In the genomic region with DNA sequence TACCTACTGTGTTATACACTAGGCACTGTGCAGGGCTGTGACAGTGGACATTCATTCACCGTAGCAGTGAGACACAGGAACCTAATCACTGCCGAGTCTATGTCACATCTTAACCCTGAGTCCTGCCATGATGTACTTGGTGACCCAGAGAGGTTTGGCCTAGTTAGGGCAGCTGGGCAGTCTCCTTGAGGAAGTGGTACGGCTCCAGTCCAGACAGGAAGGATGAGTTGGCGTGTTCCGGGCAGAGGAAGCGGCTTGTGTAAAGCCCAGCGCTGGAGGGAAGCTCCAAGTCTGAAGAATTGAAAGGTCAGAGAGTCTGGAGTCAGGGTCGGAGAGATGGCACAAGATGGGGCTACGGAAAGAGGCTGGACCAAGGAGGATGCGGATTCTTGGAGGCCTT, we compare ENCODE assay signal across 10 mouse cellular contexts.
DNase-seq lines count a peak whose midpoint lies in the region; ATAC-seq and TF ChIP-seq lines count a peak whose summit lies in the region.
"Had no signal": no experiment of that assay in that cellular context is flagged by ENCODE, and none has a peak within 500 bp of the region (broad histone marks: within the 10 kb centered on the region; RNA-seq: fewer than 3 reads in every experiment).

No protein-coding gene starts in this region.

- no peak overlapping the region for H3K4me3 ChIP-seq in kidney, adult 2 months (ENCODE audit: insufficient read depth, low read depth, low read length)
- H3K4me3 ChIP-seq in lung, embryonic 15.5 days, result no peak overlapping the region
- no peak overlapping the region for H3K4me3 ChIP-seq in stomach, postnatal 0 days (ENCODE audit: low read depth, low read length)
- no peak overlapping the region for H3K4me3 ChIP-seq in hindbrain, embryonic 16.5 days (ENCODE audit: low read length)
- H3K4me3 ChIP-seq: hindbrain, embryonic 12.5 days; midbrain, embryonic 15.5 days had no signal

- DNase-seq in kidney, adult 2 months, result peak; percentile 46
- no peak for DNase-seq in kidney, adult 8-10 months
- peak; percentile 58 to 67 for DNase-seq in right cerebral cortex, postnatal 10 days (ENCODE audit: low spot score in 2 of 2)
- no peak for DNase-seq in right cerebral cortex, adult 2 months (ENCODE audit: low spot score in 2 of 2)
- DNase-seq in stomach, postnatal 0 days (ENCODE audit: low spot score), result no peak

- no peaks in the 10 kb centered on the region for H3K9me3 ChIP-seq in lung, embryonic 15.5 days
- H3K9me3 ChIP-seq in stomach, postnatal 0 days (ENCODE audit: control insufficient read depth, low read length), result no peaks in the 10 kb centered on the region
- H3K9me3 ChIP-seq in hindbrain, embryonic 16.5 days (ENCODE audit: control insufficient read depth, low read length), result no peaks in the 10 kb centered on the region
- H3K9me3 ChIP-seq: hindbrain, embryonic 12.5 days; midbrain, embryonic 15.5 days had no signal

- peak; percentile 28; the same call in 1 of the 2 replicates for ATAC-seq in lung, embryonic 15.5 days (ENCODE audit: borderline replicate concordance, extremely low read depth, low FRiP score, low TSS enrichment)
- 0 out of 2 replicates have a peak, but pooled peaks have one; percentile 15 for ATAC-seq in stomach, postnatal 0 days (ENCODE audit: low FRiP score, low TSS enrichment)
- ATAC-seq in hindbrain, embryonic 16.5 days, result no peak
- ATAC-seq in erythroid progenitor cell, adult 5-6 weeks (replicated peaks; ENCODE audit: low FRiP score, poor library complexity, severe bottlenecking), result no peak
- ATAC-seq: midbrain, embryonic 15.5 days had no signal

- TF ChIP-seq POLR2A in kidney, adult 2 months (IDR thresholded peaks at IDR 0.05; ENCODE audit: low read depth, low read length), result no peak

- no peak for TF ChIP-seq EP300 in stomach, postnatal 0 days (optimal IDR thresholded peaks at IDR 0.05)

- WGBS in kidney, adult 2 months, result 77% methylated on average over 10 of the region's 10 CpGs
- WGBS in lung, embryonic 15.5 days, result 74% methylated on average over 10 of the region's 10 CpGs
- WGBS in stomach, postnatal 0 days, result 81% methylated on average over 10 of the region's 10 CpGs
- 79% methylated on average over 10 of the region's 10 CpGs for WGBS in hindbrain, embryonic 16.5 days

- no peaks in the 10 kb centered on the region for H3K27me3 ChIP-seq in kidney, adult 2 months (replicated peaks; ENCODE audit: control insufficient read depth, insufficient read depth, low read length)
- H3K27me3 ChIP-seq in lung, embryonic 15.5 days, result no peaks in the 10 kb centered on the region
- no peaks in the 10 kb centered on the region for H3K27me3 ChIP-seq in stomach, postnatal 0 days (ENCODE audit: control insufficient read depth, insufficient read depth, low read length)
- no peaks in the 10 kb centered on the region for H3K27me3 ChIP-seq in hindbrain, embryonic 16.5 days (replicated peaks; ENCODE audit: control insufficient read depth, insufficient read depth, low read length)
- H3K27me3 ChIP-seq: hindbrain, embryonic 12.5 days; midbrain, embryonic 15.5 days had no signal

- H3K36me3 ChIP-seq in kidney, adult 2 months (ENCODE audit: control insufficient read depth, insufficient read depth, low read length), result no peaks in the 10 kb centered on the region
- H3K36me3 ChIP-seq in lung, embryonic 15.5 days, result no peaks in the 10 kb centered on the region
- H3K36me3 ChIP-seq in stomach, postnatal 0 days (ENCODE audit: control insufficient read depth, insufficient read depth, low read length), result no peaks in the 10 kb centered on the region
- no peaks in the 10 kb centered on the region for H3K36me3 ChIP-seq in hindbrain, embryonic 16.5 days (ENCODE audit: control insufficient read depth, insufficient read depth, low read length)
- H3K36me3 ChIP-seq: hindbrain, embryonic 12.5 days; midbrain, embryonic 15.5 days had no signal

- H3K27ac ChIP-seq in kidney, adult 2 months (ENCODE audit: insufficient read depth, low read depth, low read length), result no peak overlapping the region
- no peak overlapping the region for H3K27ac ChIP-seq in lung, embryonic 15.5 days
- no peak overlapping the region; the same call in 1 of the 2 replicates for H3K27ac ChIP-seq in stomach, postnatal 0 days (replicated peaks)
- no peak overlapping the region for H3K27ac ChIP-seq in hindbrain, embryonic 16.5 days (ENCODE audit: low read depth, low read length)
- H3K27ac ChIP-seq: hindbrain, embryonic 12.5 days; midbrain, embryonic 15.5 days had no signal

- H3K9ac ChIP-seq in lung, embryonic 15.5 days, result no peak overlapping the region
- H3K9ac ChIP-seq in stomach, postnatal 0 days (ENCODE audit: low read length), result no peak overlapping the region
- H3K9ac ChIP-seq in hindbrain, embryonic 16.5 days (ENCODE audit: low read depth, low read length), result no peak overlapping the region
- H3K9ac ChIP-seq: hindbrain, embryonic 12.5 days; midbrain, embryonic 15.5 days had no signal

- H3K4me1 ChIP-seq in kidney, adult 2 months (ENCODE audit: control insufficient read depth, insufficient read depth, low read length), result no peaks in the 10 kb centered on the region
- H3K4me1 ChIP-seq in lung, embryonic 15.5 days, result peaks cover 11% of the 10 kb centered on the region
- H3K4me1 ChIP-seq in stomach, postnatal 0 days (replicated peaks; ENCODE audit: control insufficient read depth, insufficient read depth), result no peaks in the 10 kb centered on the region
- H3K4me1 ChIP-seq in hindbrain, embryonic 16.5 days (ENCODE audit: control insufficient read depth, insufficient read depth, low read depth, low read length), result peaks cover 5% of the 10 kb centered on the region

- H3K4me2 ChIP-seq in lung, embryonic 15.5 days, result no peak overlapping the region
- H3K4me2 ChIP-seq in stomach, postnatal 0 days (replicated peaks; ENCODE audit: low read depth), result no peak overlapping the region
- no peak overlapping the region for H3K4me2 ChIP-seq in hindbrain, embryonic 16.5 days (ENCODE audit: low read length)
- H3K4me2 ChIP-seq: hindbrain, embryonic 12.5 days; midbrain, embryonic 15.5 days had no signal

- no peak for TF ChIP-seq CTCF in kidney, adult 2 months (conservative IDR thresholded peaks at IDR 0.05; ENCODE audit: insufficient read depth, insufficient read length, low read depth, low read length)
- TF ChIP-seq CTCF in stomach, postnatal 0 days (IDR thresholded peaks at IDR 0.05; ENCODE audit: low read depth), result no peak

Comparison
In these comparisons a context has a peak if more than half of its experiments do, and no peak if none do; other contexts are left out.
1. DNase-seq: peak in kidney, adult 2 months (single experiment) and right cerebral cortex, postnatal 10 days (2 of 2); none in kidney, adult 8-10 months (0 of 2), right cerebral cortex, adult 2 months (0 of 2) and stomach, postnatal 0 days (single experiment).
2. ATAC-seq: peak in lung, embryonic 15.5 days (single experiment) and stomach, postnatal 0 days (single experiment); none in hindbrain, embryonic 16.5 days (single experiment) and erythroid progenitor cell, adult 5-6 weeks (single experiment).